Mouse (Mus musculus) frontal cortex, adult (tissue): Measurements from ENCODE around the gene Slc50a1.
A peak's percentile ranks its signal among the peaks of the same experiment; 100 is the strongest.

ENCODE experiments used
- ATAC-seq: cut with Nextera tagmentation; 2 replicates; pipeline ENCODE4 v1.9.2; 2017; ENCODE audit warnings: mild to moderate bottlenecking, moderate library complexity, mixed read lengths; ENCODE audit not compliant: low TSS enrichment

The Slc50a1 gene

GRCm38 (mm10) chr3:89294195-89294594 is 23.8 kb upstream of the Slc50a1 start:
- no peak for ATAC-seq

GRCm38 (mm10) chr3:89293247-89293918 is 23.0 kb upstream of the Slc50a1 start:
- ATAC-seq: no peak

- no peak for ATAC-seq
Measured at GRCm38 (mm10) chr3:89292303-89292702, 21.9 kb upstream of the Slc50a1 start.

GRCm38 (mm10) chr3:89291874-89292273 is 21.5 kb upstream of the Slc50a1 start:
- ATAC-seq: no peak

- peak; percentile 62; the same call in 1 of the 2 replicates for ATAC-seq
Measured at GRCm38 (mm10) chr3:89288503-89288928, 18.1 kb upstream of the Slc50a1 start.

GRCm38 (mm10) chr3:89287286-89287685 is 16.9 kb upstream of the Slc50a1 start:
- no peak for ATAC-seq

- ATAC-seq: no peak
Measured at GRCm38 (mm10) chr3:89285526-89285925, 15.2 kb upstream of the Slc50a1 start.

- no peak for ATAC-seq
Measured at GRCm38 (mm10) chr3:89284261-89284660, 13.9 kb upstream of the Slc50a1 start.

- ATAC-seq: no peak
Measured at GRCm38 (mm10) chr3:89282291-89282643, 11.9 kb upstream of the Slc50a1 start.

GRCm38 (mm10) chr3:89281579-89282290 is 11.4 kb upstream of the Slc50a1 start:
- peak; percentile 55 for ATAC-seq

GRCm38 (mm10) chr3:89280606-89281511 is 10.5 kb upstream of the Slc50a1 start, which contains the start of gene Efna1:
Efna1 (minus strand) TSS chr3:89281142.
- ATAC-seq: 0 out of 2 replicates have a peak, but pooled peaks have one; percentile 9

GRCm38 (mm10) chr3:89280050-89280605 is 9.8 kb upstream of the Slc50a1 start:
- no peak for ATAC-seq

- ATAC-seq: peak; percentile 74
Measured at GRCm38 (mm10) chr3:89279153-89279890, 9.0 kb upstream of the Slc50a1 start.

- no peak for ATAC-seq
Measured at GRCm38 (mm10) chr3:89278643-89279042, 8.3 kb upstream of the Slc50a1 start.

- ATAC-seq: no peak
Measured at GRCm38 (mm10) chr3:89278107-89278506, 7.7 kb upstream of the Slc50a1 start.

GRCm38 (mm10) chr3:89277281-89278021 is 7.1 kb upstream of the Slc50a1 start:
- ATAC-seq: no peak

- no peak for ATAC-seq
Measured at GRCm38 (mm10) chr3:89276061-89276460, 5.7 kb upstream of the Slc50a1 start.

GRCm38 (mm10) chr3:89271760-89272159 is 1.4 kb upstream of the Slc50a1 start:
- no peak for ATAC-seq

- peak; percentile 62 for ATAC-seq
Measured at GRCm38 (mm10) chr3:89270891-89271290, 521 bp upstream of the Slc50a1 start.

GRCm38 (mm10) chr3:89268916-89269315 is 1.5 kb downstream of the Slc50a1 start:
- no peak for ATAC-seq
